Mouse (Mus musculus): ENCODE data around the gene Morc2a. TPM values are rescaled to one million over a fixed set of nuclear protein-coding genes. Genes with fewer than 3 reads are reported as not detected.
"Not testable (repeated sequence)": the region's sequence is repeated elsewhere in the genome, so short reads cannot be mapped to it uniquely, and the experiment has no call there.

Gene Morc2a
- total RNA-seq (2021) = 10 to 100 TPM; 16.1 to 18.5 TPM
- 6.6 and 13.4 TPM in 2 replicates for polyA plus RNA-seq (2012; rRNA removed)
- long read RNA-seq, full-length matches to known transcripts = 10 of 14 reads
- long read RNA-seq, partial matches to known transcripts = 0 of 14 reads
- long read RNA-seq, other reads (novel, unspliced or antisense) = 4 of 14 reads

- Histone ChIP-seq H3K4me1 (ENCODE audit: control insufficient read depth, insufficient read depth, low read length) (peaks cover 7% of the 10 kb centered on the region), H3K27me3 (ENCODE audit: control insufficient read depth, insufficient read depth, low read length) (no peaks in the 10 kb centered on the region), H3K79me2 (replicated peaks; ENCODE audit: control insufficient read depth, insufficient read depth, low read length) (peaks cover 1% of the 10 kb centered on the region; the same call in 1 of the 2 replicates), H3K27ac (peak within 1 kb of the TSS; percentile 93), H3K4me3 (peak within 1 kb of the TSS; percentile 74), H3K36me3 (ENCODE audit: control insufficient read depth, insufficient read depth, low read length) (peaks cover 44% of the 10 kb centered on the region), H3K9ac (ENCODE audit: low read depth, low read length) (peak within 1 kb of the TSS; percentile 90)
- TF ChIP-seq CTCF (IDR thresholded peaks at IDR 0.05) (peak; percentile 60), EP300 (IDR thresholded peaks at IDR 0.05; ENCODE audit: insufficient read depth, low read depth, low read length) (peak; percentile 36), POLR2A (IDR thresholded peaks at IDR 0.05; ENCODE audit: insufficient read depth, low read depth, low read length) (peak; percentile 88)
- intact Hi-C loops (cut with DNase I) = loop anchor here (2.0 to 5.0 kb wide), 3 partner anchors 112 to 196 kb away; partner anchors contain the start of gene Rnf185
- 1% methylated on average over 78 of the region's 81 CpGs for WGBS
- peak; percentile 94 to 97 for DNase-seq
These were observed at the start of gene Morc2a for GRCm38 (mm10) chr11:3648964-3649841. TSS of gene Morc2a (plus strand) at chr11:3649191.

- not testable (repeated sequence) for H3K27me3 ChIP-seq (ENCODE audit: control insufficient read depth, insufficient read depth, low read length); H3K4me1 ChIP-seq (ENCODE audit: control insufficient read depth, insufficient read depth, low read length); H3K9ac ChIP-seq (ENCODE audit: low read depth, low read length); H3K79me2 ChIP-seq (replicated peaks; ENCODE audit: control insufficient read depth, insufficient read depth, low read length); H3K4me3 ChIP-seq; H3K27ac ChIP-seq; H3K36me3 ChIP-seq (ENCODE audit: control insufficient read depth, insufficient read depth, low read length)
- intact Hi-C loops (cut with DNase I) = loop anchor here (1.0 to 5.0 kb wide), 2 partner anchors 67 to 130 kb away; no protein-coding TSS in a partner anchor
- 42% methylated on average over 1 of the region's 1 CpGs for WGBS
- peak; percentile 44 for TF ChIP-seq CTCF (IDR thresholded peaks at IDR 0.05)
- peak; percentile 26 to 37 for DNase-seq
These were observed 47.0 kb upstream of the Morc2a start for GRCm38 (mm10) chr11:3601966-3602365.

GRCm38 (mm10) chr11:3602687-3603086 is 46.3 kb upstream of the Morc2a start:
- not testable (repeated sequence) for H3K79me2 ChIP-seq (replicated peaks; ENCODE audit: control insufficient read depth, insufficient read depth, low read length); H3K4me3 ChIP-seq; H3K36me3 ChIP-seq (ENCODE audit: control insufficient read depth, insufficient read depth, low read length); H3K27me3 ChIP-seq (ENCODE audit: control insufficient read depth, insufficient read depth, low read length); H3K27ac ChIP-seq; H3K9ac ChIP-seq (ENCODE audit: low read depth, low read length); H3K4me1 ChIP-seq (ENCODE audit: control insufficient read depth, insufficient read depth, low read length)
- peak; percentile 31 to 45 for DNase-seq
- 40% methylated on average over 2 of the region's 2 CpGs for WGBS
- intact Hi-C loops (cut with DNase I) = loop anchor here (1.0 to 5.0 kb wide), 2 partner anchors 67 to 130 kb away; no protein-coding TSS in a partner anchor
- TF ChIP-seq EP300 (IDR thresholded peaks at IDR 0.05; ENCODE audit: insufficient read depth, low read depth, low read length) (peak; percentile 66; the same call in 1 of the 2 replicates), CTCF (IDR thresholded peaks at IDR 0.05) (peak; percentile 54)

- H3K27ac ChIP-seq = no peak overlapping the region
- H3K79me2 ChIP-seq (replicated peaks; ENCODE audit: control insufficient read depth, insufficient read depth, low read length) = no peaks in the 10 kb centered on the region
- H3K4me3 ChIP-seq = no peak overlapping the region
- no peaks in the 10 kb centered on the region for H3K4me1 ChIP-seq (ENCODE audit: control insufficient read depth, insufficient read depth, low read length)
- H3K9ac ChIP-seq (ENCODE audit: low read depth, low read length) = no peak overlapping the region
- intact Hi-C loops (cut with DNase I) = no loop called here
- TF ChIP-seq EP300 (IDR thresholded peaks at IDR 0.05; ENCODE audit: insufficient read depth, low read depth, low read length) (no peak), POLR2A (IDR thresholded peaks at IDR 0.05; ENCODE audit: insufficient read depth, low read depth, low read length) (no peak), CTCF (IDR thresholded peaks at IDR 0.05) (no peak)
- 77% methylated on average over 5 of the region's 5 CpGs for WGBS
- no peaks in the 10 kb centered on the region for H3K27me3 ChIP-seq (ENCODE audit: control insufficient read depth, insufficient read depth, low read length)
- no peaks in the 10 kb centered on the region for H3K36me3 ChIP-seq (ENCODE audit: control insufficient read depth, insufficient read depth, low read length)
- DNase-seq = no peak
These were observed 42.5 kb upstream of the Morc2a start for GRCm38 (mm10) chr11:3606456-3606855.

- Histone ChIP-seq H3K9ac (ENCODE audit: low read depth, low read length) (no peak overlapping the region), H3K79me2 (replicated peaks; ENCODE audit: control insufficient read depth, insufficient read depth, low read length) (no peaks in the 10 kb centered on the region), H3K4me3 (no peak overlapping the region), H3K36me3 (ENCODE audit: control insufficient read depth, insufficient read depth, low read length) (no peaks in the 10 kb centered on the region), H3K27me3 (ENCODE audit: control insufficient read depth, insufficient read depth, low read length) (no peaks in the 10 kb centered on the region), H3K27ac (no peak overlapping the region), H3K4me1 (ENCODE audit: control insufficient read depth, insufficient read depth, low read length) (no peaks in the 10 kb centered on the region)
- 93% methylated on average over 4 of the region's 4 CpGs for WGBS
- no peak for DNase-seq
- intact Hi-C loops (cut with DNase I) = no loop called here
- TF ChIP-seq EP300 (IDR thresholded peaks at IDR 0.05; ENCODE audit: insufficient read depth, low read depth, low read length) (no peak), CTCF (IDR thresholded peaks at IDR 0.05) (no peak), POLR2A (IDR thresholded peaks at IDR 0.05; ENCODE audit: insufficient read depth, low read depth, low read length) (no peak)
These were observed 33.4 kb upstream of the Morc2a start for GRCm38 (mm10) chr11:3615576-3615975.

GRCm38 (mm10) chr11:3622826-3623225 is 26.2 kb upstream of the Morc2a start:
- Histone ChIP-seq H3K36me3 (ENCODE audit: control insufficient read depth, insufficient read depth, low read length) (no peaks in the 10 kb centered on the region), H3K79me2 (replicated peaks; ENCODE audit: control insufficient read depth, insufficient read depth, low read length) (no peaks in the 10 kb centered on the region)
- 77% methylated on average over 5 of the region's 5 CpGs for WGBS

More at GRCm38 (mm10) chr11:3622826-3623225, 26.2 kb upstream of the Morc2a start:
- no peak for TF ChIP-seq POLR2A (IDR thresholded peaks at IDR 0.05; ENCODE audit: insufficient read depth, low read depth, low read length)
- TF ChIP-seq EP300 (IDR thresholded peaks at IDR 0.05; ENCODE audit: insufficient read depth, low read depth, low read length) = no peak
- no peak for TF ChIP-seq CTCF (IDR thresholded peaks at IDR 0.05)
- Histone ChIP-seq H3K4me1 (ENCODE audit: control insufficient read depth, insufficient read depth, low read length) (no peaks in the 10 kb centered on the region), H3K4me3 (no peak overlapping the region), H3K9ac (ENCODE audit: low read depth, low read length) (no peak overlapping the region), H3K27ac (no peak overlapping the region), H3K27me3 (ENCODE audit: control insufficient read depth, insufficient read depth, low read length) (no peaks in the 10 kb centered on the region)
- no peak for DNase-seq
- intact Hi-C loops (cut with DNase I) = no loop called here
